Mouse (Mus musculus): ENCODE measurements around the gene BC049352. TPM values are rescaled to one million over a fixed set of nuclear protein-coding genes. Genes with fewer than 3 reads are reported as not detected.

The BC049352 gene
- total and polyA plus RNA-seq, 2 experiments from 2014 or later = 0.26 TPM; not detected in 1

- no peaks in the 10 kb centered on the region for H3K36me3 ChIP-seq (ENCODE audit: insufficient read depth, low read length)
- H3K9ac ChIP-seq (replicated peaks; ENCODE audit: low read length, poor library complexity, severe bottlenecking) = no peak overlapping the region
- no peak overlapping the region for H3K27ac ChIP-seq (ENCODE audit: low read depth, low read length)
- no peaks in the 10 kb centered on the region for H3K4me1 ChIP-seq (ENCODE audit: insufficient read depth, low read length)
- H3K9me3 ChIP-seq (ENCODE audit: low read length) = no peaks in the 10 kb centered on the region
- H3K27me3 ChIP-seq (ENCODE audit: insufficient read depth, low read length) = no peaks in the 10 kb centered on the region
- no peak overlapping the region for H3K4me2 ChIP-seq (ENCODE audit: low read depth, low read length, poor library complexity, severe bottlenecking)
- no peak overlapping the region for H3K4me3 ChIP-seq (ENCODE audit: low read depth, low read length)
- no peak for ATAC-seq (ENCODE audit: low FRiP score)
- WGBS = 83% methylated on average over 6 of the region's 6 CpGs
- TF ChIP-seq CTCF (IDR thresholded peaks at IDR 0.05) = no peak
- DNase-seq (ENCODE audit: low spot score) = no peak
These were observed 1.5 kb downstream of the BC049352 start for GRCm38 (mm10) chr9:45183266-45183665.

GRCm38 (mm10) chr9:45185250-45185649 is 3.4 kb downstream of the BC049352 start:
- no peak for TF ChIP-seq CTCF (IDR thresholded peaks at IDR 0.05)

GRCm38 (mm10) chr9:45188570-45189563 is 7.1 kb downstream of the BC049352 start:
- TF ChIP-seq CTCF (IDR thresholded peaks at IDR 0.05) = no peak
- 91% methylated on average over 10 of the region's 10 CpGs for WGBS

More at GRCm38 (mm10) chr9:45185250-45185649, 3.4 kb downstream of the BC049352 start:
- Histone ChIP-seq H3K4me3 (ENCODE audit: low read depth, low read length) (no peak overlapping the region), H3K36me3 (ENCODE audit: insufficient read depth, low read length) (no peaks in the 10 kb centered on the region), H3K4me1 (ENCODE audit: insufficient read depth, low read length) (no peaks in the 10 kb centered on the region), H3K9ac (replicated peaks; ENCODE audit: low read length, poor library complexity, severe bottlenecking) (no peak overlapping the region), H3K27ac (ENCODE audit: low read depth, low read length) (no peak overlapping the region), H3K4me2 (ENCODE audit: low read depth, low read length, poor library complexity, severe bottlenecking) (no peak overlapping the region), H3K27me3 (ENCODE audit: insufficient read depth, low read length) (no peaks in the 10 kb centered on the region), H3K9me3 (ENCODE audit: low read length) (no peaks in the 10 kb centered on the region)
- WGBS = 84% methylated on average over 4 of the region's 4 CpGs
- ATAC-seq (ENCODE audit: low FRiP score) = no peak
- DNase-seq (ENCODE audit: low spot score) = no peak

GRCm38 (mm10) chr9:45189661-45190174 is 7.9 kb downstream of the BC049352 start:
- Histone ChIP-seq H3K9ac (replicated peaks; ENCODE audit: low read length, poor library complexity, severe bottlenecking) (no peak overlapping the region), H3K4me1 (ENCODE audit: insufficient read depth, low read length) (no peaks in the 10 kb centered on the region), H3K4me3 (ENCODE audit: low read depth, low read length) (no peak overlapping the region), H3K4me2 (ENCODE audit: low read depth, low read length, poor library complexity, severe bottlenecking) (no peak overlapping the region), H3K9me3 (ENCODE audit: low read length) (no peaks in the 10 kb centered on the region), H3K27ac (ENCODE audit: low read depth, low read length) (no peak overlapping the region), H3K36me3 (ENCODE audit: insufficient read depth, low read length) (no peaks in the 10 kb centered on the region), H3K27me3 (ENCODE audit: insufficient read depth, low read length) (no peaks in the 10 kb centered on the region)
- no peak for TF ChIP-seq CTCF (IDR thresholded peaks at IDR 0.05)
- DNase-seq (ENCODE audit: low spot score) (no peak), ATAC-seq (ENCODE audit: low FRiP score) (no peak)
- 86% methylated on average over 4 of the region's 4 CpGs for WGBS

More at GRCm38 (mm10) chr9:45188570-45189563, 7.1 kb downstream of the BC049352 start:
- no peak for DNase-seq (ENCODE audit: low spot score)
- Histone ChIP-seq H3K9me3 (ENCODE audit: low read length) (no peaks in the 10 kb centered on the region), H3K27me3 (ENCODE audit: insufficient read depth, low read length) (no peaks in the 10 kb centered on the region), H3K27ac (ENCODE audit: low read depth, low read length) (no peak overlapping the region), H3K4me2 (ENCODE audit: low read depth, low read length, poor library complexity, severe bottlenecking) (no peak overlapping the region), H3K9ac (replicated peaks; ENCODE audit: low read length, poor library complexity, severe bottlenecking) (no peak overlapping the region), H3K4me3 (ENCODE audit: low read depth, low read length) (no peak overlapping the region), H3K36me3 (ENCODE audit: insufficient read depth, low read length) (no peaks in the 10 kb centered on the region), H3K4me1 (ENCODE audit: insufficient read depth, low read length) (no peaks in the 10 kb centered on the region)
- ATAC-seq (ENCODE audit: low FRiP score) = no peak

- TF ChIP-seq CTCF (IDR thresholded peaks at IDR 0.05) = no peak
- no peaks in the 10 kb centered on the region for H3K4me1 ChIP-seq (ENCODE audit: insufficient read depth, low read length)
- no peaks in the 10 kb centered on the region for H3K27me3 ChIP-seq (ENCODE audit: insufficient read depth, low read length)
- no peaks in the 10 kb centered on the region for H3K36me3 ChIP-seq (ENCODE audit: insufficient read depth, low read length)
- H3K9ac ChIP-seq (replicated peaks; ENCODE audit: low read length, poor library complexity, severe bottlenecking) = no peak overlapping the region
- H3K27ac ChIP-seq (ENCODE audit: low read depth, low read length) = no peak overlapping the region
- 48% methylated on average over 4 of the region's 4 CpGs for WGBS
- no peak overlapping the region for H3K4me3 ChIP-seq (ENCODE audit: low read depth, low read length)
- ATAC-seq (ENCODE audit: low FRiP score) (no peak), DNase-seq (ENCODE audit: low spot score) (no peak)
- H3K4me2 ChIP-seq (ENCODE audit: low read depth, low read length, poor library complexity, severe bottlenecking) = no peak overlapping the region
- H3K9me3 ChIP-seq (ENCODE audit: low read length) = no peaks in the 10 kb centered on the region
These were observed 13.7 kb downstream of the BC049352 start for GRCm38 (mm10) chr9:45195468-45195867.
